8 mouse cellular contexts compared by ENCODE assay signal in the genomic region with DNA sequence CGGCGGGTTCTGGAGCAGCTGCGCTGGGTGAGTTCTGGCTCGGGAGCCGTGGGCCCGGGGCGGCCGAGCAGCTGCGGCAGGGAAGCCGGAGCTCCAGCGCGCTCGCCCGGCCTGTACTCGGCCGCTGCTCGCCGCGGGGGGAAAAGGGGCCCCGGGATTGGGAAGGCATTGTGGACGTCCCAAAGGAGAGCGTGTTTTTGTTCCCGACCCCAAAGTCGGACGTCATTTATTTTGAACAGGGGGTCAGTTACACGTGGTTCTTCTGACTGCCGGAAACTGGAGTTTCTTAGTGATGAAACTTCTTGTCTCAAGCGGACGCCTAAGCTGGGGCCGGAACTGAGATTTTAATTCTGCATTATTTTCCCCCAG. TPM values are rescaled to one million over a fixed set of nuclear protein-coding genes. Genes with fewer than 3 reads are reported as not detected.
A peak's percentile ranks its signal among the peaks of the same experiment; 100 is the strongest.
DNase-seq lines count a peak whose midpoint lies in the region; ATAC-seq lines count a peak whose summit lies in the region.

No protein-coding gene starts in this region.

- H3K4me1 ChIP-seq in kidney, embryonic 14.5 days (ENCODE audit: control insufficient read depth, insufficient read depth, low read length) = peaks cover 16% of the 10 kb centered on the region
- H3K4me1 ChIP-seq in lung, embryonic 15.5 days = peaks cover 18% of the 10 kb centered on the region; the same call in 1 of the 2 replicates

- intact Hi-C loops in left cerebral cortex, postnatal 36 days (cut with DNase I) = loop anchor here (2.0 to 5.0 kb wide), 3 partner anchors 65 to 119 kb away; a partner anchor contains a TSS

- peak; percentile 60; the same call in 1 of the 2 replicates for ATAC-seq in kidney, embryonic 14.5 days (ENCODE audit: low FRiP score, low TSS enrichment)
- ATAC-seq in activated CD4-positive, CD25-positive, alpha-beta regulatory T cell, adult 4 months = peak; percentile 10
- ATAC-seq in granulocyte monocyte progenitor cell, adult 5-6 weeks (replicated peaks; ENCODE audit: poor library complexity, severe bottlenecking) = peak; percentile 36
- ATAC-seq in lung, embryonic 15.5 days (ENCODE audit: borderline replicate concordance, extremely low read depth, low FRiP score, low TSS enrichment) = peak; percentile 43

- no peak for DNase-seq in kidney, adult 8-10 months
- no peak for DNase-seq in urinary bladder, postnatal 36 days (ENCODE audit: low spot score in 2 of 2)
- DNase-seq in cerebellum, adult 11-12 months = no peak
- DNase-seq in left cerebral cortex, postnatal 36 days (ENCODE audit: low spot score in 2 of 2) = no peak

- no peaks in the 10 kb centered on the region for H3K36me3 ChIP-seq in kidney, embryonic 14.5 days (ENCODE audit: control insufficient read depth, insufficient read depth, low read length)
- 0 out of 2 replicates have a peak, but pooled peaks cover 3% of the 10 kb centered on the region for H3K36me3 ChIP-seq in lung, embryonic 15.5 days

- no peaks in the 10 kb centered on the region for H3K9me3 ChIP-seq in kidney, embryonic 14.5 days (ENCODE audit: control insufficient read depth, low read length)
- no peaks in the 10 kb centered on the region for H3K9me3 ChIP-seq in lung, embryonic 15.5 days

- H3K4me2 ChIP-seq in kidney, embryonic 14.5 days (replicated peaks; ENCODE audit: low read depth, low read length) = peak overlapping the region; percentile 65
- H3K4me2 ChIP-seq in lung, embryonic 15.5 days = peak overlapping the region; percentile 71

- WGBS in kidney, embryonic 14.5 days = under 1% methylated on average over 30 of the region's 30 CpGs
- 0% methylated on average over 30 of the region's 30 CpGs for WGBS in lung, embryonic 15.5 days

- H3K27ac ChIP-seq in kidney, embryonic 14.5 days (ENCODE audit: low read depth, low read length) = peak overlapping the region; percentile 95
- H3K27ac ChIP-seq in lung, embryonic 15.5 days = peak overlapping the region; percentile 96

- peak overlapping the region; percentile 91 for H3K9ac ChIP-seq in kidney, embryonic 14.5 days (ENCODE audit: low read depth, low read length)
- peak overlapping the region; percentile 89 for H3K9ac ChIP-seq in lung, embryonic 15.5 days

- H3K27me3 ChIP-seq in kidney, embryonic 14.5 days (ENCODE audit: control insufficient read depth, insufficient read depth, low read length) = no peaks in the 10 kb centered on the region
- no peaks in the 10 kb centered on the region for H3K27me3 ChIP-seq in lung, embryonic 15.5 days

- peak overlapping the region; percentile 77 for H3K4me3 ChIP-seq in kidney, embryonic 14.5 days (ENCODE audit: low read length)
- H3K4me3 ChIP-seq in lung, embryonic 15.5 days = peak overlapping the region; percentile 93

RNA-seq across cellular contexts. Expression of a gene that starts 36.0 kb away (rescaled TPM):
- 51.1 and 70.6 TPM in 2 replicates for polyA plus RNA-seq in kidney, embryonic 14.5 days (2014; fragmentation: Nextera tagmentation; extraction: Ambion mirVana)
- polyA plus RNA-seq in activated CD4-positive, CD25-positive, alpha-beta regulatory T cell, adult 4 months (2017; shearing (Covaris generic)) = 10 to 100 TPM; 24.9 to 32.7 TPM
- total RNA-seq in granulocyte monocyte progenitor cell, adult 5-6 weeks (2014; fragmentation: Nextera tagmentation) = 86.2 and 124 TPM in 2 replicates
- 119 and 151 TPM in 2 replicates for total RNA-seq in granulocyte monocyte progenitor cell, adult 5-6 weeks (2017)
- 53.8 and 59.9 TPM in 2 replicates for polyA plus RNA-seq in lung, embryonic 15.5 days (2015; fragmentation: Nextera tagmentation; extraction: Ambion mirVana)
- 10 to 100 TPM; 41.3 to 51.0 TPM for total RNA-seq in left cerebral cortex, postnatal 36 days (2021)

Comparison
In these comparisons a context has a peak if more than half of its experiments do, and no peak if none do; other contexts are left out.
1. ATAC-seq: peak in every context shown above with its lines; median percentile 60 in kidney, embryonic 14.5 days; 43 in lung, embryonic 15.5 days; 36 in granulocyte monocyte progenitor cell, adult 5-6 weeks; 10 in activated CD4-positive, CD25-positive, alpha-beta regulatory T cell, adult 4 months.